Mouse (Mus musculus): ENCODE data around the gene Rhof.

Rhof gene

GRCm38 (mm10) chr5:123149451-123150400 lies 17.2 kb upstream of the Rhof start:
- DNase-seq (ENCODE audit: extremely low read depth, insufficient read length, low spot score) = peak; percentile 78

- DNase-seq (ENCODE audit: extremely low read depth, insufficient read length, low spot score) = no peak
Observed at GRCm38 (mm10) chr5:123148073-123148722, 15.7 kb upstream of the Rhof start.

DNA sequence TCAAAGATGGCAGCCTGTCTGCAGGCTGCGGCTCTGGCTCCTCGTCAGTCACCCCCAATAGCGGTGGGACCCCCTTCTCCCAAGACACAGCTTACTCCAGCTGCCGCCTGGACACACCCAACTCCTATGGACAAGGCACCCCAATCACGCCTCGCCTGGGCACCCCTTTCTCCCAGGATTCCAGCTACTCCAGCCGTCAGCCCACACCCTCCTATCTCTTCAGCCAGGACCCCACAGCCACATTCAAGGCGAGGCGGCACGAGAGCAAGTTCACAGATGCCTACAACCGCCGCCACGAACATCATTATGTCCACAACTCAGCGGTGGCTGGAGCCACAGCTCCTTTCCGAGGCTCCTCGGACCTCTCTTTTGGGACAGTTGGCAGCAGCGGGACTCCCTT lies 15.1 kb upstream of the Rhof start:
- no peak for DNase-seq (ENCODE audit: extremely low read depth, insufficient read length, low spot score)

GRCm38 (mm10) chr5:123146357-123146756 lies 13.9 kb upstream of the Rhof start:
- no peak for DNase-seq (ENCODE audit: extremely low read depth, insufficient read length, low spot score)

- no peak for DNase-seq (ENCODE audit: extremely low read depth, insufficient read length, low spot score)
Observed at GRCm38 (mm10) chr5:123144746-123145590, 12.5 kb upstream of the Rhof start.

DNA sequence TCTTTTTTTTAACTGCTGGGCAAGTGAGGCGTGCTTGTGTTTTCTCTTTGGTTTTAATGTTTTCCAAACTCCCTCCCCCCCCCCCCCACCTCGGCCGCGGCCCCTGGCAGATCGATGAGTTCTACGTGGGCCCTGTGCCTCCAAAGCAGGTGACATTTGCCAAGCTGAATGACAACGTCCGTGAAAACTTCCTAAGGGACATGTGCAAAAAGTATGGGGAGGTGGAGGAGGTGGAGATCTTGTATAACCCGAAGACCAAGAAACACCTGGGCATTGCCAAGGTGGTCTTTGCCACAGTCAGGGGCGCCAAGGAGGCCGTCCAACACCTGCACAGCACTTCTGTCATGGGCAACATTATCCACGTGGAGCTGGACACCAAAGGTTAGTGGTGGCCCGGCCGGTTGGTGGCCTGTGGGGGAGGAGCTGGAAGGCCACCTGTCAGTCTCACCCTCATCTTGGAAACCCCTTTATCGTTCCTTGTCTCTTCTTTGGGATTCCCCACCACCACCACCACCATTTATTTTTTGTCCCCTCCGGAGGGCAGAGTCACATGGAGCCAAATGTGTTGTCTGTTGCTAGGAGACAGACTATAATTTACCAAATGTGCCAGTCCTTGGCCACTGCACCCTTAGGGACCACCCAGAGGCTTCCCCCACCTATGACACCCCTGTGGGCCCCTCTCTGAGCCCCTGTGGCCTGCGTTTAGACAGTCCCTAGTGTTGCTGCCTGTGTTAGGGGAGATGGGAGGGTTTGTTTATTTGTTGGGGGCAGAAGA lies 11.7 kb upstream of the Rhof start:
- DNase-seq (ENCODE audit: extremely low read depth, insufficient read length, low spot score) = no peak

DNA sequence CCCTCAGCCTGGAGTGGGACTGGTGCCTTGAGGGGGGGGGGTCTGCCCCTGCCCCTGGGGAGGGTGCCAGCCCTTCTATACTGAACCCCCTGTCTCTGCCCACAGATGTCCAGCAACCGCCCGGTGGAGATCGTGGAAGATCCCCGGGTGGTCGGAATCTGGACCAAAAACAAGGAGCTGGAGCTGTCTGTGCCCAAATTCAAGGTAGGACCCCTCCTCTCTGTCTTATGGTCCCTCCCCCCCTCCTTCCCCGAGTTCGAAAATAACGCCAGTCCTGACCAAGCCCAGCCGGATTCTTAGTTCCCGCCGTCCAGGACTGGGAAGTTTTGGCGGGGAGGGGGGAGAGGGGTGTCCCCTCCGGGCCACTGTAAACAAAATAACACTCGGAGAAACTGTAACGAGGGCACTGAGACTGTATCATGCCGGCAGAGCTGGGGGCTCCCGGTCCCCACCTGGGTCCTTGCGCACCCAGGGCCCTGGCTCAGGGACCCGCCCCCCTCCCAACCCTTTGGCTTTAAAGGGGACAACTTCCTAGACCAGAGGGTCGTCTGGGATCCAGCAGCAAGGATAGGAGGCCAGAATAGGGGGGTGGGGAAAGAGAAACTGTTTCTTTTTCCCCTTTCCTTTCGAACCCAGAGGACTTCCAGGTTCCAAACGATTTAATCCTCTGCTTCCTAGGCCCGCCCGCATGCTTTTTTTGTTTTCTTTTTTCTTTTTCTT lies 10.9 kb upstream of the Rhof start:
- DNase-seq (ENCODE audit: extremely low read depth, insufficient read length, low spot score) = peak; percentile 63

GRCm38 (mm10) chr5:123142161-123143157 lies 10.0 kb upstream of the Rhof start, which contains the start of gene Setd1b:
Setd1b (plus strand) TSS chr5:123142193.
- DNase-seq (ENCODE audit: extremely low read depth, insufficient read length, low spot score) = peak; percentile 71

GRCm38 (mm10) chr5:123141555-123142160 lies 9.2 kb upstream of the Rhof start:
- DNase-seq (ENCODE audit: extremely low read depth, insufficient read length, low spot score) = peak; percentile 61

DNA sequence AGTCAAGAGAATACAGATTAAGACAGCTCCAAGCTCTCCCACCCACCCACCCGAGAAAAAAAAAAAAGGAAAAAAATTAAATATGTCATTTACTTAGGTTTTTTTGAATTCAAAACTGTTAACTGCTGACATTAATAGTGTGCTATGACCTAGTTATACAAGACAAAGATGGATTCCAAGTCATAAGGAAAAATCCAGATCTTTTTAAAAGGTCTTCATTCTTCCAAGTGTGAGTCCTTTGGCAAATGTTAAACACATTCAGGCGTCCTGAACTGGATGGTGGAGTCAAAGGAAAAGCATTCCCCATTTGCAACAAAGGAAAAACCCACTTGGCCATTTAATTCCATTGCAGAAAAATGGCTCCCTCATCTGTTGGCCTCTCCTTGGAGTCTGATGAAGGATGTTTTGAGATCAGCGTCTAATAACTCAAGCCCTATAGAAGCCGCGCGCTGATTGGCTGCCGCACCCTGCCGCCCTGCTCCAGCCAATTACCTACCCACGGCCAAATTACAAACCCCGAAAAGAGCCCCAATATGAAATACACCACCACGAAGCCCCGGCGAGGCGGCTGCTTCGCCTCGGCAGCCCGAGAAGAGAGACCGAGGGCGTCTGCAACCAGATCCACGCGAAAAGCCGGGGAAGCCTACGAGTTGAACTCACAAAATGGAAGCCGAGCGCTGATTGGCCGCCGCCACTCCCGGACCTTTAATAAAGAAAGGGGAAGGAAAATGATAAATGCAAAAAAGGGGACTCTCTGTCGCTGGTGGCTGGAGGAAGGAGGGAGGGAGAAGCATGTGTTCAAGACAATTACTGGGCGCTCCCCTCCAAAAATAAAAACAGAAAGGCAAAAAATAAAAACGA lies 8.4 kb upstream of the Rhof start:
- DNase-seq (ENCODE audit: extremely low read depth, insufficient read length, low spot score) = peak; percentile 93

DNA sequence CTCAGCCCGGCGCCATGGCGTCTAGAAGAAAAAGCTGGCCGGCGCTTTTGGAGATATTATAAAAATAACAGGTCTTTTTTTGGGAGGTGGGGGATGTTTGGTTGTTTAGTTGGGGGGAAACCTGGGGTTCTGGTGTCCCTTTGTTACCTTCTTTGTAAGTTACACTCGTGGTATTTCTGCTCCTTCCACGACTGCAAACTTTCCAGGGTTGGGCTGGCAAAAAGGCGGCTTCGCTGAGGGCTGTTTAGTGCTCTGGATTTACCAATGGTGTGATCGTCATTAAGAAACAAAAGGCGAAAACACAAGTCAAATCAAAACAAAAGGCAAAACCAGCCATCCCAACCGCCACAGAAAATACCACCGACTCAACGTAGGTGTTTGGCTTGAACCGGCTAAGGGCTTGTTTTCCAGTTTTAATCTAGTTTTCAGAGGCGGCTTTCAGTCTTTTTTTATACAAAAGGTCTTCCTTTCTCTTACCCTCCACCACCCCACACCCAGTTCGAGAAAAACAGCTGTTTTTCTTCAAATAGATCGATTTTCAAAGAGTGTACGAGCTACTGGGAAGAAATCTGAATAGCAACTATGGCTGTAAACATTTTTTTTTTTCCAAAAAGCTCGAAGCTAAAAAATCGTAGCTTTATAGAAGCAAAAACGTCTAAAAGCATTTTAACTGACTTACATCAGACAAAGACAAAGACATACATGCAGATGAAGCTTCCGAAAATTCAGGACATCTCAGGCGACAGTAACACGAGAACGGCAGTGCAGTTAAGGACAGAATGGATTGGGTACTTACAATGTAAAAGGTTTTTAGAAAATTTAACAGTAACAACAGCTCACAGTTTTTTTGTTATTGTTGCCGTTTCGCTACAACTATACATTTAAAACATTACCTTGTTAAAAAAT lies 7.5 kb upstream of the Rhof start:
- DNase-seq (ENCODE audit: extremely low read depth, insufficient read length, low spot score) = no peak

DNA sequence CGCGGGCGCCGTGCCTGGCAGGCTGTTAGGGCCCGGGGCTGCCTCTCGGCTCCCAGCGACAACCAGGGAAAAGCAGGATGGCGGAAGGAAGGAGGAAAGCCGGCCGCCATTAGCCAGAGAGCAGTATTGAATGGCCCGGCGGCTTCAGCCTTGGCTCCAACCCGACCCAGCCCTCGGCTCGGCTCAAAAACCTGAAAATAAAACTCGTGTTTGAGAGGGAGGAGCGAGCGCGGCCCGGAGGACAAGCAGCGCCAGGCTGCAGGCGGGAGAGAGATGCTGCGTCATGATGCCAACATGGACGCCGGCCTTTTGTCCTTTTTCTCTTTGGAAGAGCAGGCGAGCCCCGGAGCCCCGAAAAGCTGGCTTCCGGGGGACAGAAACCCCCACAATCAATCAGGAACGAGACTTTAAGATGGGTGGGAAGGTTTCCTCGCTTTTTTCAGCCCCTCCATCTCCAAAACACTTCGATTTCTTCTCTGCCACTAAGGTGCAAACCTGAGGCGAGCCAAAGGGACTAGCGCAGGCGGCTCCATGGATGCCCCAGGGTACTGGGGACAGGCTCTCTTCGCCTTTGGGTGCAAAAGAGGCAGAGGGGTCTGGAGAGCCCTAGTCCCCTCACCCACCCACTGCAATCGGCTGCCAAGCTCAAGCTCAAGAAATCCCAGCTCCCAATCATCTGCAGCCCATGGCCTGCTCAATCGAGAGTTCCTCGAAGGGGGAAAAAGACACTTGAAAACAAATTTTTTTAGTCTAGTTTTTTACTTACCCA lies 6.6 kb upstream of the Rhof start:
- peak; percentile 78 for DNase-seq (ENCODE audit: extremely low read depth, insufficient read length, low spot score)

GRCm38 (mm10) chr5:123138230-123138911 lies 5.9 kb upstream of the Rhof start:
- peak; percentile 94 for DNase-seq (ENCODE audit: extremely low read depth, insufficient read length, low spot score)

DNA sequence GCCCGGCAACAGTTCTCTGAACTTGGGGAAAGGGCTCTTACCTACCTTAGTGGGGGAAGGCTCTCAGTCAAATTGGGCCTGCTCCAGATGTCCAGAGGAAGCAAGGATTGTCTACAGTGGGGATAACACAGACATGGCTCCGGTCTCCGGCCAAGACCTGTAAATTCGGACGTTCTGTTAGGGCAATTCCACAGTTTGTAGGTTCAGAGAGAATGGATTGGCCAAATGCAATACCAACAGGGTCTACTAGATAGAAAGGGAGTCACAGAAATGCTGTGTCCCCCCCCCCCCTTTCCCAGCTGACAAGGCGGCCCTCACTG lies 5.4 kb upstream of the Rhof start:
- no peak for DNase-seq (ENCODE audit: extremely low read depth, insufficient read length, low spot score)

All from 3134 (cell line).